Mouse (Mus musculus): ENCODE measurements around the gene BC067074. TPM values are rescaled to one million over a fixed set of nuclear protein-coding genes. Genes with fewer than 3 reads are reported as not detected.
"Not testable (repeated sequence)": the region's sequence is repeated elsewhere in the genome, so short reads cannot be mapped to it uniquely, and the experiment has no call there.

BC067074 gene
- polyA plus RNA-seq (2015; fragmentation: Nextera tagmentation; extraction: Ambion mirVana), result 0.60 and 0.73 TPM in 2 replicates

GRCm38 (mm10) chr13:113292975-113293706 is at the start of gene BC067074:
TSS of gene BC067074 (plus strand) at chr13:113293159.
- WGBS, result under 1% methylated on average over 66 of the region's 75 CpGs

GRCm38 (mm10) chr13:113245025-113245424 is 47.9 kb upstream of the BC067074 start:
- H3K36me3 ChIP-seq (ENCODE audit: control insufficient read depth, insufficient read depth), result no peaks in the 10 kb centered on the region
- no peak overlapping the region for H3K9ac ChIP-seq (replicated peaks; ENCODE audit: low read depth, low read length)
- no peaks in the 10 kb centered on the region for H3K27me3 ChIP-seq (replicated peaks; ENCODE audit: control insufficient read depth, insufficient read depth, low read length)
- no peak overlapping the region for H3K4me2 ChIP-seq (ENCODE audit: low read length)
- no peaks in the 10 kb centered on the region for H3K4me1 ChIP-seq (replicated peaks; ENCODE audit: control insufficient read depth, insufficient read depth, low read length)
- no peak overlapping the region for H3K4me3 ChIP-seq (replicated peaks; ENCODE audit: low read length)
- WGBS, result 80% methylated on average over 8 of the region's 8 CpGs
- ATAC-seq, result no peak
- no peaks in the 10 kb centered on the region for H3K9me3 ChIP-seq (ENCODE audit: control insufficient read depth, low read length)
- H3K27ac ChIP-seq (ENCODE audit: low read length), result no peak overlapping the region

More at GRCm38 (mm10) chr13:113292975-113293706, at the start of gene BC067074:
- Histone ChIP-seq H3K36me3 (ENCODE audit: control insufficient read depth, insufficient read depth) (no peaks in the 10 kb centered on the region), H3K4me3 (replicated peaks; ENCODE audit: low read length) (peak within 1 kb of the TSS; percentile 55), H3K27me3 (replicated peaks; ENCODE audit: control insufficient read depth, insufficient read depth, low read length) (no peaks in the 10 kb centered on the region), H3K27ac (ENCODE audit: low read length) (no peak within 1 kb of the TSS), H3K9ac (replicated peaks; ENCODE audit: low read depth, low read length) (peak within 1 kb of the TSS; percentile 60), H3K4me1 (replicated peaks; ENCODE audit: control insufficient read depth, insufficient read depth, low read length) (peaks cover 12% of the 10 kb centered on the region), H3K4me2 (ENCODE audit: low read length) (peak within 1 kb of the TSS; percentile 94), H3K9me3 (ENCODE audit: control insufficient read depth, low read length) (no peaks in the 10 kb centered on the region)
- ATAC-seq, result peak; percentile 84

- H3K36me3 ChIP-seq (ENCODE audit: control insufficient read depth, insufficient read depth); H3K27ac ChIP-seq (ENCODE audit: low read length); H3K9me3 ChIP-seq (ENCODE audit: control insufficient read depth, low read length); H3K27me3 ChIP-seq (replicated peaks; ENCODE audit: control insufficient read depth, insufficient read depth, low read length); H3K9ac ChIP-seq (replicated peaks; ENCODE audit: low read depth, low read length); ATAC-seq; H3K4me3 ChIP-seq (replicated peaks; ENCODE audit: low read length); H3K4me1 ChIP-seq (replicated peaks; ENCODE audit: control insufficient read depth, insufficient read depth, low read length); H3K4me2 ChIP-seq (ENCODE audit: low read length): not testable (repeated sequence)
- WGBS, result 91% methylated on average over 6 of the region's 7 CpGs
Measured at GRCm38 (mm10) chr13:113252580-113252979, 40.4 kb upstream of the BC067074 start.

- Histone ChIP-seq H3K9me3 (ENCODE audit: control insufficient read depth, low read length) (no peaks in the 10 kb centered on the region), H3K27me3 (replicated peaks; ENCODE audit: control insufficient read depth, insufficient read depth, low read length) (no peaks in the 10 kb centered on the region), H3K27ac (ENCODE audit: low read length) (no peak overlapping the region), H3K9ac (replicated peaks; ENCODE audit: low read depth, low read length) (no peak overlapping the region), H3K4me2 (ENCODE audit: low read length) (no peak overlapping the region), H3K4me3 (replicated peaks; ENCODE audit: low read length) (no peak overlapping the region), H3K4me1 (replicated peaks; ENCODE audit: control insufficient read depth, insufficient read depth, low read length) (no peaks in the 10 kb centered on the region), H3K36me3 (ENCODE audit: control insufficient read depth, insufficient read depth) (no peaks in the 10 kb centered on the region)
- WGBS, result 97% methylated on average over 2 of the region's 2 CpGs
- ATAC-seq, result no peak
Measured at GRCm38 (mm10) chr13:113256766-113257165, 36.2 kb upstream of the BC067074 start.

DNA sequence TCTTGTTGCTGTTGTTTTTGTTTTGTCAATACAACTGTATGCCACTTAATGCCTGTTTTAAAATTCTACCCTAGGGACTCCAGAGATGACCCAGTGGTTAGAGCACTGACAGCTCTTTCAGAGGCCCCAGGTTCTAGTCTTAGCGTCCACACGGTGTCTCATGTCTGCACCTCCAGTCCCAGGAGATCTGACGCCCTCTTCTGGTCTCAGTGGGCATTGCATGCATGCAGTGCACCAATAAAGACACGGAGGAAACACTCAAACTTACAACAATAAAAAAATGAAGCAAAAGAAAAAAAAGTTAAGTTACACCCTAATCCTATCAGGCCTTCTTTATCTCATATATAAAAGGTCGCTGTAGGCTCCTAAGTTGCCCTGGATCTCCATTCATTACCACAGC is 35.8 kb upstream of the BC067074 start:
- Histone ChIP-seq H3K27ac (ENCODE audit: low read length) (no peak overlapping the region), H3K4me1 (replicated peaks; ENCODE audit: control insufficient read depth, insufficient read depth, low read length) (no peaks in the 10 kb centered on the region), H3K9ac (replicated peaks; ENCODE audit: low read depth, low read length) (no peak overlapping the region), H3K4me3 (replicated peaks; ENCODE audit: low read length) (no peak overlapping the region), H3K4me2 (ENCODE audit: low read length) (no peak overlapping the region), H3K9me3 (ENCODE audit: control insufficient read depth, low read length) (no peaks in the 10 kb centered on the region), H3K27me3 (replicated peaks; ENCODE audit: control insufficient read depth, insufficient read depth, low read length) (no peaks in the 10 kb centered on the region), H3K36me3 (ENCODE audit: control insufficient read depth, insufficient read depth) (no peaks in the 10 kb centered on the region)
- ATAC-seq, result no peak
- 39% methylated on average over 5 of the region's 5 CpGs for WGBS

DNA sequence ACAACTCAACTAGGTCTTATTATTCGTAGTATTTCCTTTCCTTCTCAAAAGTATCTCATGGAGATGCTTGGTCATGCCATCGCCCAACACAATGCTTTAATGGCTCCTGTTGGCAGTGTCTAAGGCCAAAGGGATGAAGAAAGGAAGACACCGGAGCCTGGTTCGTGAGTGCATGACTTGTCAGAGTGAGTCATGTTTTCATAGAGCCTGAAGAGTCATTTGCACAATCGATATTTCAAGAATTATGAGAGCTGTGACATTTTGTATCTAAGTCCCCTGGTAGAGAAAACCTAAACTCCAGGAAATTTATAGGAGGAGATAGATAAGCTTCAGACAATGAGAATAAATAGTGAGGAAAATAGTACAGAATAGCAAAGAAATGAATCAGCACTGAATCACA is 33.7 kb upstream of the BC067074 start:
- peaks cover 6% of the 10 kb centered on the region for H3K4me1 ChIP-seq (replicated peaks; ENCODE audit: control insufficient read depth, insufficient read depth, low read length)
- H3K9ac ChIP-seq (replicated peaks; ENCODE audit: low read depth, low read length), result no peak overlapping the region
- no peak overlapping the region for H3K4me2 ChIP-seq (ENCODE audit: low read length)
- no peaks in the 10 kb centered on the region for H3K27me3 ChIP-seq (replicated peaks; ENCODE audit: control insufficient read depth, insufficient read depth, low read length)
- H3K4me3 ChIP-seq (replicated peaks; ENCODE audit: low read length), result no peak overlapping the region
- WGBS, result 90% methylated on average over 5 of the region's 5 CpGs
- H3K27ac ChIP-seq (ENCODE audit: low read length), result no peak overlapping the region
- no peaks in the 10 kb centered on the region for H3K9me3 ChIP-seq (ENCODE audit: control insufficient read depth, low read length)
- no peaks in the 10 kb centered on the region for H3K36me3 ChIP-seq (ENCODE audit: control insufficient read depth, insufficient read depth)
- ATAC-seq, result no peak

DNA sequence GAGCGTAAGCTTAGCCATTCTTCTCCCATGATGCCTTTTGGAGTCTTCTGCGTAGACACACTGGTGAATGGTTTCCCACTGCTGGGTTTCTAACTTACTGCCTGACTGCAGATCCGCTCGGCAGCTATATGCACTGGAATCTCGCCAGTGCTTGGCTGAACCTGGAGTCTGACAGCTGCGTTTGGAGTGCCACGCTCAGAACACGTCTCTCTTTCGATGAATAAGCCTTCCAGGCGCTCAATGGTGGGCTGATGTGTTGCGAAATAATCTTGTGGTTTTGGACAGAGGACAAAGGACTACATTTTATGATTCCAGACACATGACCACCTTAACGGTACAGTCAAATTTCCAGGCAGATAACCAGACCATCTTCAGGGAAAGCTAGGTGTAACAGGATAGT is 30.1 kb upstream of the BC067074 start:
- H3K27ac ChIP-seq (ENCODE audit: low read length), result no peak overlapping the region
- peak overlapping the region; percentile 16; the same call in 1 of the 2 replicates for H3K4me2 ChIP-seq (ENCODE audit: low read length)
- peak; percentile 81 for ATAC-seq
- no peak overlapping the region for H3K4me3 ChIP-seq (replicated peaks; ENCODE audit: low read length)
- WGBS, result 48% methylated on average over 12 of the region's 12 CpGs
- H3K27me3 ChIP-seq (replicated peaks; ENCODE audit: control insufficient read depth, insufficient read depth, low read length), result no peaks in the 10 kb centered on the region
- no peaks in the 10 kb centered on the region for H3K36me3 ChIP-seq (ENCODE audit: control insufficient read depth, insufficient read depth)
- no peaks in the 10 kb centered on the region for H3K9me3 ChIP-seq (ENCODE audit: control insufficient read depth, low read length)
- H3K4me1 ChIP-seq (replicated peaks; ENCODE audit: control insufficient read depth, insufficient read depth, low read length), result peaks cover 6% of the 10 kb centered on the region
- no peak overlapping the region for H3K9ac ChIP-seq (replicated peaks; ENCODE audit: low read depth, low read length)

DNA sequence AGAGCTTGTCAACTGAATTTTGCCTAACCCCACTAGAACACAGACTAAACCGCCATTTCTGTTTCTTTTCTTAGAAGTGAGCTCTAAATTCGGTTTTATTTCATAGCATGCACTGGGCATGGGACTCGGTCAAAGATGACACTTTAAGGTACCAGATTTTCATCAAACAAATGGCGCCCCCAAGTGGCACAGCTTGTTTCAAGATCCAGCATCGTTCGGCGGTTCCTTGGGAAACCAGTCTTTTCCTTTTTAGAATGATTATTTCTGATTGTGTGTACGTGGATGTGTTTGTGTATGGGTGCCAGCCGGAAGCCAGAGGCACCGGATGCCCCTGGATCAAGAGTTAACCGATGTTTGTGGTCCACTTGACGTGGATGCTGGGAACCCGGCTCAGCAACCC is 27.7 kb upstream of the BC067074 start:
- H3K9me3 ChIP-seq (ENCODE audit: control insufficient read depth, low read length), result no peaks in the 10 kb centered on the region
- no peak overlapping the region for H3K9ac ChIP-seq (replicated peaks; ENCODE audit: low read depth, low read length)
- no peak for ATAC-seq
- no peaks in the 10 kb centered on the region for H3K36me3 ChIP-seq (ENCODE audit: control insufficient read depth, insufficient read depth)
- 30% methylated on average over 13 of the region's 13 CpGs for WGBS
- no peak overlapping the region for H3K4me3 ChIP-seq (replicated peaks; ENCODE audit: low read length)
- no peak overlapping the region for H3K27ac ChIP-seq (ENCODE audit: low read length)
- no peak overlapping the region for H3K4me2 ChIP-seq (ENCODE audit: low read length)
- H3K4me1 ChIP-seq (replicated peaks; ENCODE audit: control insufficient read depth, insufficient read depth, low read length), result peaks cover 6% of the 10 kb centered on the region
- no peaks in the 10 kb centered on the region for H3K27me3 ChIP-seq (replicated peaks; ENCODE audit: control insufficient read depth, insufficient read depth, low read length)

DNA sequence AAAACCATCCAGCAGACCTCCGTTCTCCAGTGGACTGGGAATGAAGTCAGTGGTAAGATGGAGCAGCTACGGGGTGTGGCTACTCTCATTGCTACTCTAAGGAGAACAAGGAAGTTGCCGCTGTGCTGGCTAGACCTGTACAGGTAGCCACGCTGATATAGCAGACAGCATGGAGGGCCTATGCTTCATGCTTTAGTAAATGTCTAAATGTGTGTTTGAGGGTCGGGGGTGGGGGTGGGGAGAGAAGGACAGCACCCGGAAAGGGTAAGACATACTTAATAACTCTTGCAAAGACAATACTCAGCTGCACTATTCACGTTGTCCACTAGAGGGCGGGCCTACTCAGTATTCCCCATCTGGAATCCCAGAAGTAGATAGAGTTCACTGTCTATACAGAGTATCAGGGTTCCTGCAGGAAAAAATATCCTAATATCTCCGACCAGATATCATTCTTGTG is 26.4 kb upstream of the BC067074 start:
- peak; percentile 22; the same call in 1 of the 2 replicates for ATAC-seq
- H3K27ac ChIP-seq (ENCODE audit: low read length), result no peak overlapping the region
- H3K27me3 ChIP-seq (replicated peaks; ENCODE audit: control insufficient read depth, insufficient read depth, low read length), result no peaks in the 10 kb centered on the region
- H3K4me3 ChIP-seq (replicated peaks; ENCODE audit: low read length), result no peak overlapping the region
- H3K4me1 ChIP-seq (replicated peaks; ENCODE audit: control insufficient read depth, insufficient read depth, low read length), result peaks cover 6% of the 10 kb centered on the region
- no peak overlapping the region for H3K9ac ChIP-seq (replicated peaks; ENCODE audit: low read depth, low read length)
- no peaks in the 10 kb centered on the region for H3K36me3 ChIP-seq (ENCODE audit: control insufficient read depth, insufficient read depth)
- 28% methylated on average over 9 of the region's 9 CpGs for WGBS
- H3K9me3 ChIP-seq (ENCODE audit: control insufficient read depth, low read length), result no peaks in the 10 kb centered on the region
- no peak overlapping the region for H3K4me2 ChIP-seq (ENCODE audit: low read length)

Measured in forebrain, embryonic 16.5 days (tissue).